Mouse (Mus musculus) hematopoietic stem cell, adult 5-6 weeks (primary cell): ENCODE data around the gene Adamtsl1. TPM values are rescaled to one million over a fixed set of nuclear protein-coding genes. Genes with fewer than 3 reads are reported as not detected.

Source experiments
- ATAC-seq, 2 experiments: fragments of 125-278 bp in 1 of 2; replicated peaks in 1 of 2; 2 replicates each; pipeline ENCODE4 v1.8.0; 2016 to 2017; ENCODE audit warnings: inconsistent platforms in 2 of 2, mild to moderate bottlenecking in 2 of 2, moderate number of reproducible peaks in 2 of 2, low read depth in 1 of 2, moderate TSS enrichment in 1 of 2; ENCODE audit not compliant: low FRiP score in 2 of 2, poor library complexity in 2 of 2, severe bottlenecking in 2 of 2, insufficient read depth in 1 of 2, low TSS enrichment in 1 of 2
- total RNA-seq: library from RNA; stranded (forward); fragments of 172-1452, 232-1000 nt; gene quantifications from 2 replicates; pipeline ENCODE4 v1.2.3, GENCODE M21; 2017

The Adamtsl1 gene
- total RNA-seq, 1 experiment from 2014 or later, result not detected

GRCm38 (mm10) chr4:85953590-85953989 lies 439.6 kb downstream of the Adamtsl1 start:
- ATAC-seq, result peak; percentile 95 to 98

DNA sequence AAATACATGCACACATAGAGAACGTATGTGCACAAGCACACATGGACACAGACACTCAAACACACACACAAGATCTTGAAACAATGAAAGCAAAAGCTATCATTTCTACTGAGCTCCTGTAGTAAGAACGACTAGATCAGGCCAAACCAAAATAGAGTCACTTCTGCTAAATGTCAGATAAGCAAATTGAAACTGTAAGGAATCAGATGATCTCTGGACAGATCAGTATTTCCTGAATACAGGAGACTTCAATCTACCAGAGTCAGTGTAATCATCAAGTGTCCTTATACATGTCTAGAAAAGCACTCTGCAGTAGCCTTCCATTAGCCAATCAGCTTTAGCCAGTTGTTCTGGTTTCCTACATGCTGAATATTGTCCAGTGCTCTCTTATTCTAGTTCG lies 441.4 kb downstream of the Adamtsl1 start:
- no peak for ATAC-seq

GRCm38 (mm10) chr4:85957266-85957665 lies 443.3 kb downstream of the Adamtsl1 start:
- no peak for ATAC-seq

- no peak for ATAC-seq
These were observed 443.9 kb downstream of the Adamtsl1 start for GRCm38 (mm10) chr4:85957879-85958278.

- no peak for ATAC-seq
These were observed 445.0 kb downstream of the Adamtsl1 start for GRCm38 (mm10) chr4:85959019-85959418.

DNA sequence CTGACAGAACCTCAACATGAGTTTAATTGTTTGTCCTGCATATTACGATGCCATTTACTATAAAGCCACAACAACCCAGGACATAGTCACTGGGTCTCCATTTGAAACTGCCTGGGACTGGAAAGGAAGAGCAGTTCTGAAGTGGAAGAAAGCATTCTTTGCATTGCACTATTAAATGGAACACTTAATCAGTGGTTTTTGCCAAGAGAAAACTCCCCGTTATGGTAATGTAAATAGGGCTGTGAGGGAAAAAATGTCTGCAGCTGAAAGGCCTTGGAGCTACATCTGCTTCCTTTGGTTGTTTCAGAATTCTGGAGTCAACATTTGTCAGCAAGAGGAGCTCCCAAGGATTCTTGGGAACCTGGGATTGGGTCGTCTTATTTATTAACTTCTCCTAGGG lies 462.2 kb downstream of the Adamtsl1 start:
- no peak for ATAC-seq

DNA sequence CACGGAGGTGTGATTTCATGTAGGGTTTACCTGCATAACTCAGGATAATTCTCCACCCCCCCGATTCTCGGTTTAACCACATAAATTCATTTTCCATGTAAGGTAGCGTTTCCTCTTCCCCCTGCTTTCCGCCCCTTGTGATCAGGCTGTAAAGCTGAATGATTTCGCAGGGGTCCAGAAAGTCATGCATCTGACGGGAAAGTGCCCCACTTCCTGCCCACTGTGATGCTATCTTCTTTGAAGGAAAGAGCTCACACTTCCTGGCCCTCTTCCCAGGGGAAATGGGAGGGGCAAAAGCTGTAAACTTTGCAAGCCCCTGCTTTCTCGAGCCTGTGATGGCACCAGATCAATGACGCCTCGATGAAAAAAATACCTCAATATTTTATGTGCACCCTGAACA lies 465.2 kb downstream of the Adamtsl1 start:
- peak; percentile 53 to 58 for ATAC-seq

GRCm38 (mm10) chr4:86006596-86006995 lies 492.6 kb downstream of the Adamtsl1 start:
- no peak for ATAC-seq

DNA sequence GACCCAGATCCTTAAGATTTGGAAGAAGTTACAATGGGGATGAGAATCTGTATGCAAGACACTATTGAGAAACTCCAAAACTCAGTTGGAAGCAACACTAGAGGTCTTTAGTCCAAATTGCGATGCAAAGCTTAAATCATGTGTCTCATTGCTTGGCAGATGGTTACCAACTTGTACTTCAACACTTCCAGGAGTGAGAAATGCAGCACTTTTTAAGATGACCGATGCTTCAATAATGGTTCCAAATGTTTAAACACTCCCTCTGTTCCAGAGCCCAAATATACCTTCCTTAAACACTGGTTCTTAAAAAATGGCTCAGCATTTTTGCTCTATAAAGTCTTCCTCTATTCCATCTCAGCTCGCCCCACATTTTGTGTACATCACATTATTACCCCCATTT lies 499.7 kb downstream of the Adamtsl1 start:
- ATAC-seq, result no peak

DNA sequence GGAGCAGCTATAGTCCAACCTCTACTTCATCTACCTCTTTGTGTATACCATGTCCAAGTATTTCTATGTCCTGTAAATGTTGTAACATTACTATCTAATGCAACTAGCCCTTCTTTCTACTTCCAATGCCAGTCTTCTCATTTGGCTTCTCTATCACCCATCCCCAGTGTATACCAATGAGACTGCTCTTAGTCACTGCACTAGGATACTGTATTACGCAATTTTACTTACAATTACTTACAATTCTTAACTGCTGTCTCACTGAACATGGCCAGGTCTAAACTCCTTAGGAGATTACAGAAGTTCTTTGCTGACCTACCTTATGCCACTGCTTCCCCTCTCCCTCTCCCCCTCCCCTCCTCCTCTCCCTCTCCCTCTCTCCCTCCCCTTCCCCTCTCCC lies 505.0 kb downstream of the Adamtsl1 start:
- no peak for ATAC-seq

- ATAC-seq, result no peak
These were observed 505.6 kb downstream of the Adamtsl1 start for GRCm38 (mm10) chr4:86019586-86019985.

- no peak for ATAC-seq
These were observed 506.6 kb downstream of the Adamtsl1 start for GRCm38 (mm10) chr4:86020372-86021090.

- peak; percentile 75 to 87 for ATAC-seq
These were observed 510.7 kb downstream of the Adamtsl1 start for GRCm38 (mm10) chr4:86024573-86025160.

GRCm38 (mm10) chr4:86029486-86029885 lies 515.5 kb downstream of the Adamtsl1 start:
- ATAC-seq, result no peak

DNA sequence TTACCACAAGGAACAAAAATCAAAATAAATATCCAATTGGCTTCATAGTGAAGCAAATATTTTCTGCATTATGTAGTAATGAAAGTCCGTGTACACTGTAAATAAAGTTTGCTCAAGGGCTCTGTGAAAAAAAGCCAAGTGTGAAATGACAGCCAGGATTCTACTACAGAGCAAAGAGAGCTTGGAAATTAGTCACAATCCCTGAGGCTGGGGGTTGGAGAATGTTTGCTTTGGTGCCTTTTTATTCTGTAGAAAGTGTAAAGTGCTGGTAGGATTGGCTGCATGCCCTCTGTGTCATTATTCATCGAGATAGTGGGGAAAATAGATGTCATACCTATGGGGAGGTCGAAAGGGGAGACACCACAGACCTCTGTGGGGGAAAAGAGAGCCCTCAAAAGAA lies 516.2 kb downstream of the Adamtsl1 start:
- ATAC-seq, result no peak

GRCm38 (mm10) chr4:86031041-86031440 lies 517.1 kb downstream of the Adamtsl1 start:
- no peak for ATAC-seq

- ATAC-seq, result no peak
These were observed 526.9 kb downstream of the Adamtsl1 start for GRCm38 (mm10) chr4:86040921-86041320.

- no peak for ATAC-seq
These were observed 531.5 kb downstream of the Adamtsl1 start for GRCm38 (mm10) chr4:86045448-86045847.

DNA sequence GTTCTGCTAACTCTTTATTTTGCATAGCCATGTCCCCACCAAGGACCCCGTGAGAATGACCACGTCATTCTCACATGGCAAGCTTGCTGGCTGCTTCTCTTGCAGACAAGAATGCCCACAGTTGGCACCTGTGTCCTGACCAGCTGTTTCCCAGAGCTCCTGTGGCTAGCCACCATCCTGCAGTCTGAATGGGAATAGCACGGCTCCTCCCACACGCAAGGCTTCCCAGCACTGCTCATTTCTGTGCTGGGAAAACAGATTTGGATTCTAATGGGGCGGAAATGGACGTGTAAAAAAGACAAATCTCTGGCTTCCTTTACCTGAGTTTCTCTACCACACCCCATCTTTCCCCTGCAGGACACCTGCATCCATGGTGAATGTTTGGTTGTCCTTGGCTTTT lies 531.9 kb downstream of the Adamtsl1 start:
- ATAC-seq, result no peak
